ENCODE assay signal across 31 mouse cellular contexts in the genomic region with DNA sequence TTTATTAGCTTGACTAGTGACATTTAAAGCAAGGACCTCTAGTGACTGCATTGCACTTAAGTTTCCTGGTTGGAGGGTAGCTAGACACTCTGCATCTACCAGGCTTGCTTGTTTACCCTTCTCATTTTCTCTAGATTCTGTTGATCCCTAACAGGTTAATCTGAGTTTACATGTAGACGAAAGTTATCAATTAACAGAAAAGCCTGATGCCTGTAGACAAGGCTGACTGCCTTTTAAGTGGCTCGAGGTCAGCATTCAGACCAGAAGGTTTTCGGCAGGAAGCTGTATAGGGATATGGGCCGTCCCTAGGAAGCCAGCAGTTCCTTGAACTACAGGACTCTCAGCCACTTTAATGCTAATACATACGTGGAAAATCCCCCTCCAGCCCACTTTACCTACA. TPM values are rescaled to one million over a fixed set of nuclear protein-coding genes. Genes with fewer than 3 reads are reported as not detected.
DNase-seq lines count a peak whose midpoint lies in the region; ATAC-seq and TF ChIP-seq lines count a peak whose summit lies in the region.
"Had no signal": no experiment of that assay in that cellular context is flagged by ENCODE, and none has a peak within 500 bp of the region (broad histone marks: within the 10 kb centered on the region; RNA-seq: fewer than 3 reads in every experiment).

No protein-coding gene starts in this region.

- no peak overlapping the region for H3K9ac ChIP-seq in liver, adult 2 months (ENCODE audit: low read depth, low read length)
- H3K9ac ChIP-seq in liver, embryonic 12.5 days, result no peak overlapping the region
- H3K9ac ChIP-seq: embryonic facial prominence, embryonic 13.5 days; forebrain, embryonic 12.5 days; lung, embryonic 14.5 days; neural tube, embryonic 15.5 days; stomach, embryonic 15.5 days had no signal

- H3K4me3 ChIP-seq in liver, adult 2 months (ENCODE audit: insufficient read depth, low read depth, low read length), result no peak overlapping the region
- H3K4me3 ChIP-seq in liver, embryonic 12.5 days, result no peak overlapping the region
- no peak overlapping the region for H3K4me3 ChIP-seq in limb, embryonic 10.5 days
- H3K4me3 ChIP-seq: embryonic facial prominence, embryonic 13.5 days; erythroblast, embryonic 14.5 days; forebrain, embryonic 12.5 days; hindbrain, embryonic 10.5 days; left cerebral cortex, adult 2 months; midbrain, embryonic 10.5 days; neural tube, embryonic 15.5 days; stomach, embryonic 15.5 days had no signal

- peaks cover 24% of the 10 kb centered on the region for H3K4me1 ChIP-seq in liver, adult 2 months (ENCODE audit: control insufficient read depth, insufficient read depth, low read length)
- no peaks in the 10 kb centered on the region for H3K4me1 ChIP-seq in liver, embryonic 12.5 days
- H3K4me1 ChIP-seq in limb, embryonic 10.5 days, result no peaks in the 10 kb centered on the region
- H3K4me1 ChIP-seq: embryonic facial prominence, embryonic 13.5 days; forebrain, embryonic 12.5 days; hindbrain, embryonic 10.5 days; midbrain, embryonic 10.5 days; neural tube, embryonic 15.5 days; stomach, embryonic 15.5 days had no signal

- 8% methylated on average over 5 of the region's 5 CpGs for WGBS in liver, adult 2 months
- WGBS in liver, embryonic 12.5 days (ENCODE audit: insufficient replicate concordance), result 24% methylated on average over 5 of the region's 5 CpGs
- 74% methylated on average over 5 of the region's 5 CpGs for WGBS in limb, embryonic 10.5 days

- TF ChIP-seq POLR2A in liver, adult 2 months (IDR thresholded peaks at IDR 0.05; ENCODE audit: extremely low read depth, insufficient read depth, low read length), result no peak

- peak; percentile 70 for DNase-seq in liver, adult 2 months (ENCODE audit: extremely low read depth, low read depth, low spot score)
- peak; percentile 68 to 83 for DNase-seq in kidney, adult 8-10 months
- DNase-seq in kidney, postnatal 10 days, result peak; percentile 54
- no peak for DNase-seq in cerebellum, postnatal 25 days
- no peak for DNase-seq in limb, embryonic 10.5 days (ENCODE audit: low spot score)
- DNase-seq in cerebellum, postnatal 4 days (ENCODE audit: low spot score in 2 of 2), result no peak
- DNase-seq: B cell, adult 2 months; cerebellum, adult 18-20 months; cerebellum, postnatal 14 days; embryo, embryonic 11 days; left cerebral cortex, postnatal 4 days; lung, embryonic 14.5 days; right cerebral cortex, adult 18-20 months; right cerebral cortex, postnatal 4 days; thymus, postnatal 25 days had no signal

- no peak overlapping the region for H3K4me2 ChIP-seq in liver, embryonic 12.5 days
- H3K4me2 ChIP-seq: embryonic facial prominence, embryonic 13.5 days; forebrain, embryonic 12.5 days; heart, embryonic 11.5 days; liver, embryonic 11.5 days; lung, embryonic 14.5 days; neural tube, embryonic 15.5 days; stomach, embryonic 15.5 days had no signal

- no peaks in the 10 kb centered on the region for H3K36me3 ChIP-seq in liver, adult 2 months (ENCODE audit: control insufficient read depth, insufficient read depth, low read length)
- H3K36me3 ChIP-seq in liver, embryonic 12.5 days, result no peaks in the 10 kb centered on the region
- no peaks in the 10 kb centered on the region for H3K36me3 ChIP-seq in limb, embryonic 10.5 days
- H3K36me3 ChIP-seq: embryonic facial prominence, embryonic 13.5 days; forebrain, embryonic 12.5 days; G1E; hindbrain, embryonic 10.5 days; midbrain, embryonic 10.5 days; neural tube, embryonic 15.5 days; stomach, embryonic 15.5 days had no signal

- H3K27me3 ChIP-seq in liver, adult 2 months (ENCODE audit: control insufficient read depth, insufficient read depth, low read length), result no peaks in the 10 kb centered on the region
- no peaks in the 10 kb centered on the region for H3K27me3 ChIP-seq in liver, embryonic 12.5 days (replicated peaks)
- no peaks in the 10 kb centered on the region for H3K27me3 ChIP-seq in limb, embryonic 10.5 days (ENCODE audit: low read depth, poor library complexity, severe bottlenecking)
- H3K27me3 ChIP-seq: CH12.LX; embryonic facial prominence, embryonic 13.5 days; forebrain, embryonic 12.5 days; neural tube, embryonic 15.5 days; Patski; stomach, embryonic 15.5 days had no signal

- no peak for ATAC-seq in liver, embryonic 12.5 days
- ATAC-seq: hindbrain, embryonic 16.5 days; Patski had no signal

- peaks cover 18% of the 10 kb centered on the region; the same call in 1 of the 2 replicates for H3K79me2 ChIP-seq in liver, adult 2 months (ENCODE audit: control insufficient read depth, insufficient read depth, low read length)

- H3K27ac ChIP-seq in liver, adult 2 months (replicated peaks; ENCODE audit: insufficient read depth, low read depth, low read length), result peak overlapping the region; percentile 45
- H3K27ac ChIP-seq in liver, embryonic 12.5 days, result no peak overlapping the region
- H3K27ac ChIP-seq in limb, embryonic 10.5 days, result no peak overlapping the region
- H3K27ac ChIP-seq: embryonic facial prominence, embryonic 13.5 days; forebrain, embryonic 12.5 days; hindbrain, embryonic 10.5 days; left cerebral cortex, adult 2 months; macrophage; midbrain, embryonic 10.5 days; neural tube, embryonic 15.5 days; stomach, embryonic 15.5 days had no signal

- H3K9me3 ChIP-seq in liver, embryonic 12.5 days (replicated peaks), result no peaks in the 10 kb centered on the region
- H3K9me3 ChIP-seq in limb, embryonic 10.5 days (replicated peaks), result no peaks in the 10 kb centered on the region
- H3K9me3 ChIP-seq: embryonic facial prominence, embryonic 13.5 days; forebrain, embryonic 12.5 days; G1E; hindbrain, embryonic 10.5 days; midbrain, embryonic 10.5 days; neural tube, embryonic 15.5 days; stomach, embryonic 15.5 days had no signal

- TF ChIP-seq CTCF in liver, adult 2 months (IDR thresholded peaks at IDR 0.05; ENCODE audit: low read depth, low read length), result no peak

RNA-seq across cellular contexts. Expression of a gene that starts 30.0 kb away (rescaled TPM):
- 13.5 and 15.1 TPM in 2 replicates for total RNA-seq in liver, adult 2 months (2014; rRNA removed)
- 13.3 and 13.7 TPM in 2 replicates for polyA plus RNA-seq in liver, adult 2 months (2012; rRNA removed)
- 1.3 and 2.0 TPM in 2 replicates for polyA plus RNA-seq in liver, embryonic 12.5 days (2016; fragmentation: Nextera tagmentation; extraction: Ambion mirVana)
- polyA plus RNA-seq in limb, embryonic 10.5 days (2016; fragmentation: Nextera tagmentation; extraction: Ambion mirVana), result 3.2 and 3.3 TPM in 2 replicates
- polyA plus RNA-seq: erythroblast, embryonic 14.5 days; G1E had no signal

Comparison
In these comparisons a context has a peak if more than half of its experiments do, and no peak if none do; other contexts are left out.
1. DNase-seq: peak in liver, adult 2 months (single experiment), kidney, adult 8-10 months (2 of 2) and kidney, postnatal 10 days (single experiment); none in cerebellum, postnatal 25 days (0 of 2), limb, embryonic 10.5 days (single experiment) and cerebellum, postnatal 4 days (0 of 2).